Mouse (Mus musculus): ENCODE data around the gene Ldhd. TPM values are rescaled to one million over a fixed set of nuclear protein-coding genes. Genes with fewer than 3 reads are reported as not detected.
"Not testable (repeated sequence)": the region's sequence is repeated elsewhere in the genome, so short reads cannot be mapped to it uniquely, and the experiment has no call there.

Ldhd gene
- polyA plus RNA-seq, 1 experiment from 2014 or later = 0.53 TPM

- not testable (repeated sequence) for H3K36me3 ChIP-seq; H3K27me3 ChIP-seq; ATAC-seq (ENCODE audit: low FRiP score); H3K9me3 ChIP-seq
- WGBS = 67% methylated on average over 12 of the region's 12 CpGs
- H3K27ac ChIP-seq = peak overlapping the region; percentile 93
- peak overlapping the region; percentile 87; the same call in 1 of the 2 replicates for H3K9ac ChIP-seq
- peak overlapping the region; percentile 60 for H3K4me2 ChIP-seq
- peak overlapping the region; percentile 87 for H3K4me3 ChIP-seq
- peaks cover 17% of the 10 kb centered on the region for H3K4me1 ChIP-seq (replicated peaks)
These were observed 14.3 kb upstream of the Ldhd start for GRCm38 (mm10) chr8:111644286-111645051.

GRCm38 (mm10) chr8:111643264-111644141, 13.3 kb upstream of the Ldhd start, which contains the start of gene Zfp1:
Gene Zfp1, plus strand, starts transcription at chr8:111643401.
- H3K4me3 ChIP-seq = peak within 1 kb of the TSS; percentile 87
- peak within 1 kb of the TSS; percentile 87 for H3K9ac ChIP-seq
- peaks cover 16% of the 10 kb centered on the region for H3K4me1 ChIP-seq (replicated peaks)
- under 1% methylated on average over 72 of the region's 75 CpGs for WGBS
- ATAC-seq (ENCODE audit: low FRiP score) = peak; percentile 99
- H3K27ac ChIP-seq = peak within 1 kb of the TSS; percentile 93
- no peaks in the 10 kb centered on the region for H3K9me3 ChIP-seq
- H3K36me3 ChIP-seq = 0 out of 2 replicates have a peak, but pooled peaks cover 2% of the 10 kb centered on the region
- no peaks in the 10 kb centered on the region for H3K27me3 ChIP-seq
- peak within 1 kb of the TSS; percentile 60 for H3K4me2 ChIP-seq

GRCm38 (mm10) chr8:111642939-111643263, 12.7 kb upstream of the Ldhd start:
- Histone ChIP-seq H3K9ac (peak overlapping the region; percentile 56; the same call in 1 of the 2 replicates), H3K36me3 (0 out of 2 replicates have a peak, but pooled peaks cover 2% of the 10 kb centered on the region), H3K27me3 (no peaks in the 10 kb centered on the region), H3K4me1 (replicated peaks) (peaks cover 14% of the 10 kb centered on the region), H3K9me3 (no peaks in the 10 kb centered on the region), H3K4me2 (peak overlapping the region; percentile 60), H3K4me3 (peak overlapping the region; percentile 87), H3K27ac (peak overlapping the region; percentile 93)
- peak; percentile 56 for ATAC-seq (ENCODE audit: low FRiP score)
- WGBS = 15% methylated on average over 5 of the region's 5 CpGs

- Histone ChIP-seq H3K27ac (peak overlapping the region; percentile 93), H3K9ac (peak overlapping the region; percentile 56; the same call in 1 of the 2 replicates)
- 66% methylated on average over 5 of the region's 5 CpGs for WGBS
These were observed 12.3 kb upstream of the Ldhd start for GRCm38 (mm10) chr8:111642496-111642895.

GRCm38 (mm10) chr8:111641064-111641463, 10.9 kb upstream of the Ldhd start:
- Histone ChIP-seq H3K9ac (no peak overlapping the region), H3K9me3 (no peaks in the 10 kb centered on the region), H3K4me2 (no peak overlapping the region), H3K27ac (no peak overlapping the region), H3K4me1 (replicated peaks) (peaks cover 14% of the 10 kb centered on the region), H3K4me3 (no peak overlapping the region), H3K36me3 (no peaks in the 10 kb centered on the region), H3K27me3 (no peaks in the 10 kb centered on the region)
- WGBS = 95% methylated on average over 2 of the region's 2 CpGs
- no peak for ATAC-seq (ENCODE audit: low FRiP score)

More at GRCm38 (mm10) chr8:111642496-111642895, 12.3 kb upstream of the Ldhd start:
- ATAC-seq (ENCODE audit: low FRiP score) = no peak
- peak overlapping the region; percentile 60 for H3K4me2 ChIP-seq
- peaks cover 14% of the 10 kb centered on the region for H3K4me1 ChIP-seq (replicated peaks)
- H3K36me3 ChIP-seq = 0 out of 2 replicates have a peak, but pooled peaks cover 2% of the 10 kb centered on the region
- no peaks in the 10 kb centered on the region for H3K9me3 ChIP-seq
- peak overlapping the region; percentile 87 for H3K4me3 ChIP-seq
- H3K27me3 ChIP-seq = no peaks in the 10 kb centered on the region

GRCm38 (mm10) chr8:111638086-111638485, 7.9 kb upstream of the Ldhd start:
- ATAC-seq (ENCODE audit: low FRiP score) = no peak
- H3K36me3 ChIP-seq = no peaks in the 10 kb centered on the region

GRCm38 (mm10) chr8:111632976-111633375, 2.8 kb upstream of the Ldhd start:
- WGBS = 95% methylated on average over 3 of the region's 3 CpGs
- Histone ChIP-seq H3K4me1 (replicated peaks) (peaks cover 6% of the 10 kb centered on the region), H3K4me3 (no peak overlapping the region), H3K9me3 (no peaks in the 10 kb centered on the region), H3K27me3 (no peaks in the 10 kb centered on the region), H3K27ac (no peak overlapping the region), H3K4me2 (no peak overlapping the region), H3K9ac (no peak overlapping the region), H3K36me3 (peaks cover 6% of the 10 kb centered on the region)
- no peak for ATAC-seq (ENCODE audit: low FRiP score)

More at GRCm38 (mm10) chr8:111638086-111638485, 7.9 kb upstream of the Ldhd start:
- Histone ChIP-seq H3K27me3 (no peaks in the 10 kb centered on the region), H3K27ac (no peak overlapping the region), H3K4me3 (no peak overlapping the region), H3K4me2 (no peak overlapping the region), H3K4me1 (replicated peaks) (peaks cover 5% of the 10 kb centered on the region), H3K9me3 (no peaks in the 10 kb centered on the region), H3K9ac (no peak overlapping the region)

- no peak for ATAC-seq (ENCODE audit: low FRiP score)
- Histone ChIP-seq H3K4me3 (no peak overlapping the region), H3K4me2 (no peak overlapping the region), H3K36me3 (peaks cover 8% of the 10 kb centered on the region), H3K9me3 (no peaks in the 10 kb centered on the region), H3K9ac (no peak overlapping the region), H3K27me3 (no peaks in the 10 kb centered on the region), H3K4me1 (replicated peaks) (peaks cover 6% of the 10 kb centered on the region), H3K27ac (no peak overlapping the region)
- 91% methylated on average over 8 of the region's 8 CpGs for WGBS
These were observed 1.4 kb upstream of the Ldhd start for GRCm38 (mm10) chr8:111631589-111631988.

GRCm38 (mm10) chr8:111628894-111629501, 1.2 kb downstream of the Ldhd start:
- no peak overlapping the region for H3K9ac ChIP-seq
- 88% methylated on average over 19 of the region's 19 CpGs for WGBS

GRCm38 (mm10) chr8:111628401-111628800, 1.8 kb downstream of the Ldhd start:
- 97% methylated on average over 12 of the region's 12 CpGs for WGBS
- Histone ChIP-seq H3K4me3 (no peak overlapping the region), H3K27ac (no peak overlapping the region), H3K36me3 (peaks cover 15% of the 10 kb centered on the region), H3K27me3 (no peaks in the 10 kb centered on the region), H3K4me1 (replicated peaks) (peaks cover 6% of the 10 kb centered on the region), H3K9me3 (no peaks in the 10 kb centered on the region), H3K9ac (no peak overlapping the region), H3K4me2 (no peak overlapping the region)
- no peak for ATAC-seq (ENCODE audit: low FRiP score)

More at GRCm38 (mm10) chr8:111628894-111629501, 1.2 kb downstream of the Ldhd start:
- Histone ChIP-seq H3K27ac (no peak overlapping the region), H3K4me3 (no peak overlapping the region), H3K4me1 (replicated peaks) (peaks cover 6% of the 10 kb centered on the region), H3K27me3 (no peaks in the 10 kb centered on the region), H3K9me3 (no peaks in the 10 kb centered on the region), H3K4me2 (no peak overlapping the region), H3K36me3 (peaks cover 12% of the 10 kb centered on the region)
- no peak for ATAC-seq (ENCODE audit: low FRiP score)

- no peak overlapping the region for H3K27ac ChIP-seq
- no peak overlapping the region for H3K4me3 ChIP-seq
- H3K4me2 ChIP-seq = no peak overlapping the region
- no peak overlapping the region for H3K9ac ChIP-seq
- H3K27me3 ChIP-seq = no peaks in the 10 kb centered on the region
- peaks cover 17% of the 10 kb centered on the region for H3K36me3 ChIP-seq
- H3K4me1 ChIP-seq (replicated peaks) = peaks cover 8% of the 10 kb centered on the region
- ATAC-seq (ENCODE audit: low FRiP score) = no peak
- WGBS = 98% methylated on average over 9 of the region's 9 CpGs
- no peaks in the 10 kb centered on the region for H3K9me3 ChIP-seq
These were observed 2.3 kb downstream of the Ldhd start for GRCm38 (mm10) chr8:111627923-111628322.

GRCm38 (mm10) chr8:111626933-111627332, 3.2 kb downstream of the Ldhd start:
- no peak overlapping the region for H3K4me3 ChIP-seq
- no peak overlapping the region for H3K9ac ChIP-seq
- no peak for ATAC-seq (ENCODE audit: low FRiP score)
- H3K4me2 ChIP-seq = no peak overlapping the region
- no peaks in the 10 kb centered on the region for H3K27me3 ChIP-seq
- peaks cover 25% of the 10 kb centered on the region for H3K36me3 ChIP-seq
- H3K27ac ChIP-seq = no peak overlapping the region
- H3K9me3 ChIP-seq = no peaks in the 10 kb centered on the region
- H3K4me1 ChIP-seq (replicated peaks) = peaks cover 15% of the 10 kb centered on the region
- 94% methylated on average over 14 of the region's 14 CpGs for whole genome bisulfite sequencing
